Mouse (Mus musculus) testis, adult 10 weeks (tissue): Measurements from ENCODE around the gene Syt5. TPM values are rescaled to one million over a fixed set of nuclear protein-coding genes. Genes with fewer than 3 reads are reported as not detected.

ENCODE experiments used
- polyA plus RNA-seq: library from polyadenylated mRNA; stranded (reverse); fragments of 350-450 nt; fragmentation: Illumina TruSeq; extraction: RNeasy Lipid Tissue Mini Kit (QIAGEN cat#74804); gene quantifications from one replicate; pipeline ENCODE4 v1.2.3, GENCODE M21; 2014; ENCODE audit warnings: low read depth, low replicate concordance

Gene Syt5
- polyA plus RNA-seq, result 2.7 TPM

DNA sequence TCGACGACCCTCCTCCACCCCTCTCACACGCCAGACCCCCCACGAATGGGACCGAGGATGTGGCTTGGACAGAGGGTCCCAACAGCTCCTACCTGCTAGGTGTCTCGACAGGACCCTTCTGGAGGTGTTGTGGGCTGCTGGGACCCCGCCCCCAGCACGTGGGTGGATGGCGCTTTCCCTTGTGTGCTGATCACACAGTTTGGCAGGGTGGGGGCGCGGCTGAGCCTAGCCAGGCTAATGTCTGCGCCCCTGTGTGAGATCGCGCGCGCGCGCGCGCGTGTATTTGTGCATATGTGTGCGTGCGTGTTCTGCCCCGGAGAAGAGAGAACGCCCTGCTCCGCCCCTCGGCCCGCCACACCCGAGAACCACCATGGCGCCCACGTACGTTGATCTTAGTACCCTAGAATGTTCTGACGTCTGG, at the start of gene Syt5:
Syt5 (minus strand) TSS at position 321 of the 421 bp plus-strand sequence.

DNA sequence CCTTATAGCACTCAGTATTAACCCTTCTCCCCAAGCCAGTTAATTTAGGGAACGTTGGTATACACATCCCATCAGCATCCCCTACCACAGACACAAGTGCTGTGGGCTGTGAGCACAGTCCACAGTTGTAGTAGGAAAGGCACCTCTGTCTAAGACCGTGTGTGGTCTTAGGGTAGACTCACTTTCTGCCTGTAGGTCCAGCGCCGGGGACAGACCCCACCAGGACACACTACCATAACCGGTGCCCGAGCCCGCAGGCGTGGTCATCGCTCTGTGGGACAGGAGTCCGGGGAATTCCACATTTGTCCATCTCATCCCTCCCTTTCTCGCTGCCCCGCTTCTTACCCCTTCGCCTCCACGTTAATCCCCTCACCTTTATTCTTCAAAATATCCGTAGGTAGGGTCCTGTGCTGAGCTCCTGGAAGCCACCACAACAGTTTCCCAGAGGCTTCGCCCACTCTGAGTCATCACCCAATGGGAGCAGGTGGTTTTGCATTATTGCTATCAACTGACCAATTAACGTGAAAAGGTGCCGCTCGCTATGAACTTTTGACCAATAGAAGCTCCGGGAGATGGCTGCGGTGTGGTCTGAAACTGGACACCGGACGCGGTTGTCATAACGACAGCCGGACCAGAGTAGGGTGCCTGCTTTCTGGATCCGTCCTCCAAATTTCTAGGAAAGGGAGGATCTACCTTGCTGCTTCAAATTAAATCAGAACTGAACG, 15.2 kb downstream of the Syt5 start, which contains the start of gene Dnaaf3:
Dnaaf3 (minus strand) TSS at position 449 of the 725 bp plus-strand sequence.

DNA sequence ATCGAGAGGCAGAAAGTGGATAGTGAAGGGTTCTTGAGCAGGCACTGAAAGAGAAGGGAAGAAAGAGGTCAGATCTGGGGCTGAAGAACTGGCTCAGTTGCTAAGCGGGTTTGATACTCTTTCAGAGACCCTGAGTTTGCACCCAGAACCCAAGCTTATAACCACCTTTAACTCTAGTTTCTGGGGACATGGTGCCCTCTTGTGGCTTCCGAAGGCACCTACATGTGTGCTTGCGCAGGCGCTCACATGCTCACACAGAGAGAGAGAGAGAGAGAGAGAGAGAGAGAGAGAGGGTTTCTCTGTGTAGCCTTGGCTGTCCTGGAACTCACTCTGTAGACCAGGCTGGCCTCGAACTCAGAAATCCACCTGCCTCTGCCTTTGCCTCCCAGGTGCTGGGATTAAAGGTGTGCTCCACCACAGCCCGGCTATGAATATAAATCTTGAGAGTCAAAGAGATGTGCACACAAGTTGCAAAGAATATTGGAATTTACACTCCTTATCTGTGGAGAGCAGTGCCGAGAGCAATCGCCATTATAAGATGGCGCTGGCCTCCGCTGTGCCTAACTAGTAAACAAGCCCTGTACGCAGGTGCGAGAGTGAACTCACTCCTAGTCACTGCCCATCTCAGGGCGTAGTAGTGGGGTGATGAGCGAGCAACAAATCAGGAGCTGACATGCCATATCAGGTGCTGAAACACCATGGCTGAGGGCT, 23.0 kb downstream of the Syt5 start, which contains the start of gene Tnni3:
Tnni3 (minus strand) TSS at position 18 of the 711 bp plus-strand sequence.

DNA sequence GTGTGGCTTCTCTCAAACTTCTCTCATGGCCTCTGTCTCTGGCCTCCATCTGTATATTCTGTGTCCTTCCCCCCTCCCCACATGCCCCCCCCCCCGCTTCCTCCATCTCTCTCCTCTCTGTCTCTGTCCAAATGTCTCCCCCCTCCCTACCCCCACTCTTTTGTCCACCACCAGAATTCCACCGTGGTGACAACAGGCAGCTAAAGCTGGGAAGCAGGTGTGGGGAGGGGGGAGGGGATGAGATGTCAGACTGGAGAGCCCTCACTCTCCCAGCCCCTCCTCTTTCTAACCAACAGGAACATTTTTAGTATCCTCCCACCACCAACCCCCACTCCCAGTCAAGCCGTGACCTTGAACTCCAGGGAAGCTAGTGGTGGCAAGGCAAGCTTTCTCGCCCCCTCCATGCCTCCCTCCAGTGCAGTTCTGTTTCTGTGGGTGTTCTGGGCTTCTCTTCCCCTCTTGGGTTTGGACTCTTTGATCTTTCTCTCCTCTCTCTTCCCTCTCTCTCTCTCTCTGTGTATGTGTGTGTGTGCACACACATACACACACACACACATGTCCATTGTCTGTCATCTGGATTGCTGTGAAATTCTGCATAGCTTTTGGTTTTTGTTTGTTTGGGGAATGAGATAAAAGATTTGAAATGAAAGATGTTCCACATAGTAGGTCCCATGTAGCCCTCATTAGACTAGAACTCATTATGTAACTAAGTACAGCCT, 30.9 kb downstream of the Syt5 start, which contains the start of gene Tnnt1:
Tnnt1 (minus strand) TSS at position 51 of the 719 bp plus-strand sequence.

DNA sequence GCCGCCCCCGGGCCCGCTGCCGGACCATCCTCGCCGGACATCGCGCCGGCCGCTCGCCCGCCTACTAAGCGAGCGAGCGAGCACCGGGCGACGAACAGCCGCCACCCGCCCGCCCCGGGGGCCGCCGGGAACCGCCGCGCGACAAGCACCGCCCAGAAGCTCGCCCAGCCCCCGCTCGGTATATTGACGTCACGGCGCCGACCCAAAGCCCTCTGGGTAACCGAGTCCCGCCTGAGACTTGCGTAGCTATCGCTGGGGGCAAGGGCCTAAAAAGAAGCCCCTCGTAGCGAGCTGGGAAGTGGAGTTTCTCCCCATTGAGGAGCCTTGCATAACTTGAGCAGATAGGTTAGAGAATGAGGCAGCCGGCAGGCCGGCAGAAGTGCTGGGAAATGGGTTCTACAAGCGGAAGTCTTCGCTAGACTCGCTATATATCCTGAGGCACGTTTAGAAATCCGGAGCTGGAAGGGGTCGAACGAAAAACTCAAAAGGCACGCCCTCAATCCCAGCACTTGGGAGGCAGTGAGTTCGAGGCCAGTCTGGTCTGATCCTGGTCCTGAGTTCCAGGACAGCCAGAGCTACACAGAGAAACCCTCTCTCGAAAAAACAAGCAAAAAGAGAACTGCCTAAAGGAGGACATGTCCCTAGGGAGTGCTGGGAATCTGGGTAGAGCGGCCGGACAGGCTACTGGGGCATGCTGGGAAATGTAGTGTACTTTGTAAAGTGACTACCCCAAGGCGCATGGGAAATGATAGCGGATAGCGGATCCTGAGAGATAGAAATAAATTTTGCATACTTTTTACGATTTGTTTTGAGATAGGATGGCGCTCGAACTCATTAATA, 45.6 kb downstream of the Syt5 start, which contains the start of gene Ppp1r12c:
Ppp1r12c (minus strand) TSS at position 123 of the 840 bp plus-strand sequence.

Other genes with a start within 250 kb of the Syt5 start
- gene Ncr1, start 209.8 kb downstream of the Syt5 start, polyA plus RNA-seq, result not detected
- 0.14 TPM for gene Gp6, start 149.8 kb downstream of the Syt5 start, polyA plus RNA-seq
- 1.5 TPM for gene Rdh13, start 101.9 kb downstream of the Syt5 start, polyA plus RNA-seq
- gene Eps8l1, start 86.9 kb downstream of the Syt5 start, polyA plus RNA-seq, result 0.11 TPM
- 13.2 TPM for gene Ppp1r12c, start 45.9 kb downstream of the Syt5 start, polyA plus RNA-seq
- gene Tnnt1, start 31.2 kb downstream of the Syt5 start, polyA plus RNA-seq, result not detected
- 7.0 TPM for gene Tnni3, start 23.3 kb downstream of the Syt5 start, polyA plus RNA-seq
- 2.3 TPM for gene Dnaaf3, start 15.1 kb downstream of the Syt5 start, polyA plus RNA-seq
- 0.13 TPM for gene Ptprh, start 56.5 kb upstream of the Syt5 start, polyA plus RNA-seq
- gene Tmem86b, start 83.9 kb upstream of the Syt5 start, polyA plus RNA-seq, result 4.2 TPM
- gene Ppp6r1, start 111.5 kb upstream of the Syt5 start, polyA plus RNA-seq, result 17.9 TPM
- gene Hspbp1, start 137.5 kb upstream of the Syt5 start, polyA plus RNA-seq, result 1.2 TPM
- gene Brsk1, start 143.1 kb upstream of the Syt5 start, polyA plus RNA-seq, result 3.7 TPM
- gene Tmem150b, start 177.7 kb upstream of the Syt5 start, polyA plus RNA-seq, result not detected
- 0.18 TPM for gene Kmt5c, start 192.6 kb upstream of the Syt5 start, polyA plus RNA-seq
- 13.6 TPM for gene Cox6b2, start 205.6 kb upstream of the Syt5 start, polyA plus RNA-seq
- 175 TPM for gene Fam71e2, start 223.8 kb upstream of the Syt5 start, polyA plus RNA-seq
- 1.5 TPM for gene Il11, start 235.3 kb upstream of the Syt5 start, polyA plus RNA-seq
- 21.8 TPM for gene Tmem190, start 235.4 kb upstream of the Syt5 start, polyA plus RNA-seq
- not detected for gene Tmem238, start 242.1 kb upstream of the Syt5 start, polyA plus RNA-seq
- gene Rpl28, start 245.3 kb upstream of the Syt5 start, polyA plus RNA-seq, result 9.0 TPM